Mouse (Mus musculus): ENCODE measurements at regions not wholly inside any gene's neighbourhood (a gene's known extent, or its start where the extent isn't known, plus 50 kb on each side); places are given as distances from the start of the nearest gene placed in this dataset.

GRCm38 (mm10) chr4:71229796-71230496 is 527.8 kb downstream of the Gm11232 start:
- TF ChIP-seq TBP (IDR thresholded peaks at IDR 0.05; ENCODE audit: low read depth, low read length) (no peak), KAT2A (conservative IDR thresholded peaks at IDR 0.05; ENCODE audit: low read depth, low read length) (no peak), POLR2A (IDR thresholded peaks at IDR 0.05; ENCODE audit: control insufficient read depth in 1 of 2, insufficient read depth in 1 of 2, low read depth in 1 of 2, low read length in 2 of 2, poor library complexity in 1 of 2) (no peak), MAZ (IDR thresholded peaks at IDR 0.05; ENCODE audit: low read depth, low read length) (no peak), BHLHE40 (IDR thresholded peaks at IDR 0.05; ENCODE audit: borderline replicate concordance, low read depth, low read length) (no peak)

All from MEL (cell line).